11 mouse cellular contexts compared by ENCODE assay signal in genomic region chr15:8659977-8660376, GRCm38 (mm10). TPM values are rescaled to one million over a fixed set of nuclear protein-coding genes. Genes with fewer than 3 reads are reported as not detected.
A peak's percentile ranks its signal among the peaks of the same experiment; 100 is the strongest.
DNase-seq lines count a peak whose midpoint lies in the region; ATAC-seq and TF ChIP-seq lines count a peak whose summit lies in the region.
"Had no signal": no experiment of that assay in that cellular context is flagged by ENCODE, and none has a peak within 500 bp of the region (broad histone marks: within the 10 kb centered on the region; RNA-seq: fewer than 3 reads in every experiment).

No protein-coding gene starts in this region.

- H3K27ac ChIP-seq in left cerebral cortex, adult 2 months: peak overlapping the region; percentile 69
- peak overlapping the region; percentile 88 for H3K27ac ChIP-seq in forebrain, embryonic 12.5 days
- peak overlapping the region; percentile 74 for H3K27ac ChIP-seq in hindbrain, embryonic 15.5 days (replicated peaks)
- H3K27ac ChIP-seq in midbrain, postnatal 0 days (ENCODE audit: low read depth, low read length): peak overlapping the region; percentile 63

- 8% methylated on average over 4 of the region's 4 CpGs for WGBS in forebrain, embryonic 12.5 days
- 13% methylated on average over 4 of the region's 4 CpGs for WGBS in hindbrain, embryonic 15.5 days
- 43% methylated on average over 4 of the region's 4 CpGs for WGBS in midbrain, postnatal 0 days

- ATAC-seq in forebrain, embryonic 12.5 days (ENCODE audit: low FRiP score): peak; percentile 56; the same call in 1 of the 2 replicates
- no peak for ATAC-seq in hindbrain, embryonic 15.5 days (ENCODE audit: low FRiP score, low read depth)
- ATAC-seq in midbrain, postnatal 0 days (ENCODE audit: low FRiP score): no peak

- peaks cover 44% of the 10 kb centered on the region for H3K4me1 ChIP-seq in forebrain, embryonic 12.5 days
- H3K4me1 ChIP-seq in hindbrain, embryonic 15.5 days (replicated peaks): peaks cover 39% of the 10 kb centered on the region
- peaks cover 4% of the 10 kb centered on the region; the same call in 1 of the 2 replicates for H3K4me1 ChIP-seq in midbrain, postnatal 0 days (ENCODE audit: insufficient read depth, low read length)

- no peaks in the 10 kb centered on the region for H3K36me3 ChIP-seq in forebrain, embryonic 12.5 days (replicated peaks)
- H3K36me3 ChIP-seq in hindbrain, embryonic 15.5 days: no peaks in the 10 kb centered on the region
- H3K36me3 ChIP-seq in midbrain, postnatal 0 days (ENCODE audit: insufficient read depth, low read length): no peaks in the 10 kb centered on the region

- H3K4me2 ChIP-seq in forebrain, embryonic 12.5 days: peak overlapping the region; percentile 21; the same call in 1 of the 2 replicates
- no peak overlapping the region for H3K4me2 ChIP-seq in hindbrain, embryonic 15.5 days
- no peak overlapping the region for H3K4me2 ChIP-seq in midbrain, postnatal 0 days (ENCODE audit: low read depth, low read length, poor library complexity, severe bottlenecking)
- H3K4me2 ChIP-seq: liver, embryonic 11.5 days had no signal

- no peaks in the 10 kb centered on the region for H3K9me3 ChIP-seq in forebrain, embryonic 12.5 days
- no peaks in the 10 kb centered on the region for H3K9me3 ChIP-seq in hindbrain, embryonic 15.5 days
- no peaks in the 10 kb centered on the region for H3K9me3 ChIP-seq in midbrain, postnatal 0 days (ENCODE audit: low read length)

- intact Hi-C loops in left cerebral cortex, adult 2 months (cut with DNase I): loop anchor here (5.0 kb wide), 1 partner anchor 42 kb away; no protein-coding TSS in a partner anchor
- intact Hi-C loops in gastrocnemius, postnatal 14 days (cut with DNase I; ENCODE audit: low total_unique reads): no loop called here

- no peak overlapping the region for H3K4me3 ChIP-seq in left cerebral cortex, adult 2 months
- H3K4me3 ChIP-seq in forebrain, embryonic 12.5 days (replicated peaks): no peak overlapping the region
- H3K4me3 ChIP-seq in hindbrain, embryonic 15.5 days: no peak overlapping the region
- no peak overlapping the region for H3K4me3 ChIP-seq in midbrain, postnatal 0 days (ENCODE audit: low read depth, low read length)
- H3K4me3 ChIP-seq: megakaryocyte, embryonic 14.5 days had no signal

- H3K27me3 ChIP-seq in forebrain, embryonic 12.5 days: no peaks in the 10 kb centered on the region
- no peaks in the 10 kb centered on the region for H3K27me3 ChIP-seq in hindbrain, embryonic 15.5 days
- no peaks in the 10 kb centered on the region for H3K27me3 ChIP-seq in midbrain, postnatal 0 days (ENCODE audit: insufficient read depth, low read length)

- no peak for TF ChIP-seq CTCF in left cerebral cortex, adult 2 months (IDR thresholded peaks at IDR 0.05)
- TF ChIP-seq CTCF in midbrain, postnatal 0 days (IDR thresholded peaks at IDR 0.05): no peak

- DNase-seq in left cerebral cortex, adult 2 months (ENCODE audit: extremely low spot score in 1 of 2, low spot score in 2 of 2): no peak
- DNase-seq in left cerebral cortex, adult 18-20 months (ENCODE audit: low spot score in 2 of 2): no peak
- DNase-seq in midbrain, postnatal 0 days (ENCODE audit: low spot score): no peak
- no peak for DNase-seq in thymus, postnatal 10 days (ENCODE audit: low spot score in 2 of 2)
- no peak for DNase-seq in gastrocnemius, postnatal 14 days
- no peak for DNase-seq in cerebellum, adult 11 months
- DNase-seq: kidney, postnatal 25 days had no signal

- no peak overlapping the region for H3K9ac ChIP-seq in forebrain, embryonic 12.5 days
- H3K9ac ChIP-seq in hindbrain, embryonic 15.5 days: no peak overlapping the region
- H3K9ac ChIP-seq in midbrain, postnatal 0 days (replicated peaks; ENCODE audit: low read length, poor library complexity, severe bottlenecking): no peak overlapping the region

RNA-seq across cellular contexts. Expression of gene Slc1a3, which starts 50.6 kb away (rescaled TPM):
- 100 to 1,000 TPM; 294 to 295 TPM for total RNA-seq in left cerebral cortex, adult 2 months (2021)
- 100 to 1,000 TPM; 263 to 298 TPM for total RNA-seq in left cerebral cortex, adult 18-20 months (2021)
- 63.9 and 75.1 TPM in 2 replicates for polyA plus RNA-seq in forebrain, embryonic 12.5 days (2016; fragmentation: Nextera tagmentation; extraction: Ambion mirVana)
- 198 and 227 TPM in 2 replicates for polyA plus RNA-seq in hindbrain, embryonic 15.5 days (2015; fragmentation: Nextera tagmentation; extraction: Ambion mirVana)
- 166 and 195 TPM in 2 replicates for total RNA-seq in midbrain, postnatal 0 days (2014; rRNA removed)
- polyA plus RNA-seq in midbrain, postnatal 0 days (2015; fragmentation: Nextera tagmentation; extraction: Ambion mirVana): 145 and 147 TPM in 2 replicates
- 1 to 10 TPM; 1.6 to 2.6 TPM for total RNA-seq in gastrocnemius, postnatal 14 days (2021)

Comparison
In these comparisons a context has a peak if more than half of its experiments do, and no peak if none do; other contexts are left out.
1. RNA of gene Slc1a3, which starts 50.6 kb away (total RNA-seq): 263 to 298 TPM in left cerebral cortex, adult 18-20 months, 294 to 295 TPM in left cerebral cortex, adult 2 months and 166 to 195 TPM in midbrain, postnatal 0 days; 1.6 to 2.6 TPM in gastrocnemius, postnatal 14 days; every median in the first group is over 10 times any median in the second.
2. Peak in every context shown above with its lines, with median percentiles within 50 percentile points of each other: H3K27ac ChIP-seq.